Mouse (Mus musculus) liver, postnatal 0 days (tissue): ENCODE measurements around the gene Anapc16.

Experiments used
- CTCF ChIP-seq: sonication (generic); IDR thresholded peaks from 2 replicates; pipeline ENCODE4 v1.5.1; 2016; ENCODE audit warnings: antibody characterized with exemption, low read depth
- EP300 ChIP-seq: IDR thresholded peaks from 2 replicates; pipeline ENCODE4 v1.6.1; 2016; ENCODE audit warnings: antibody characterized with exemption, low read depth, mild to moderate bottlenecking

- TF ChIP-seq EP300, result no peak
- TF ChIP-seq CTCF, result no peak
Observed at GRCm38 (mm10) chr10:60032622-60033021, 29.7 kb upstream of the Anapc16 start.
